Mouse (Mus musculus) liver, embryonic 15.5 days (tissue): Measurements from ENCODE around the gene Dnajc6. TPM values are rescaled to one million over a fixed set of nuclear protein-coding genes. Genes with fewer than 3 reads are reported as not detected.

Source experiments
- ATAC-seq: fragments of 200-750 bp; cut with Nextera tagmentation; 2 replicates; pipeline ENCODE4 v1.8.0; 2017; ENCODE audit warnings: moderate number of reproducible peaks, mild to moderate bottlenecking, moderate library complexity; ENCODE audit not compliant: insufficient read depth
- H3K27ac ChIP-seq: fragments of 300-500 bp; sonication (generic); replicated peaks from 2 replicates; pipeline ENCODE4 v1.5.1; 2015; ENCODE audit warnings: mild to moderate bottlenecking, inconsistent platforms
- H3K27me3 ChIP-seq: fragments of 300-500 bp; sonication (generic); 2 replicates; pipeline ENCODE4 v1.6.1; 2015; ENCODE audit warnings: mild to moderate bottlenecking, inconsistent platforms
- H3K36me3 ChIP-seq: fragments of 300-500 bp; sonication (generic); replicated peaks from 2 replicates; pipeline ENCODE4 v1.6.1; 2015; ENCODE audit warnings: moderate library complexity, mild to moderate bottlenecking, inconsistent platforms
- H3K4me1 ChIP-seq: fragments of 300-500 bp; sonication (generic); replicated peaks from 2 replicates; pipeline ENCODE4 v1.6.1; 2015; ENCODE audit warnings: inconsistent platforms
- H3K4me2 ChIP-seq: fragments of 300-500 bp; sonication (generic); 2 replicates; pipeline ENCODE4 v1.6.1; 2015; ENCODE audit warnings: moderate library complexity, mild to moderate bottlenecking, inconsistent platforms
- H3K4me3 ChIP-seq: fragments of 300-500 bp; sonication (generic); replicated peaks from 2 replicates; pipeline ENCODE4 v1.5.1; 2015; ENCODE audit warnings: mild to moderate bottlenecking, inconsistent platforms
- H3K9ac ChIP-seq: fragments of 300-500 bp; sonication (generic); 2 replicates; pipeline ENCODE4 v1.6.1; 2015; ENCODE audit warnings: moderate library complexity, mild to moderate bottlenecking, inconsistent platforms
- H3K9me3 ChIP-seq: fragments of 300-500 bp; sonication (generic); replicated peaks from 2 replicates; pipeline ENCODE4 v1.6.1; 2016; ENCODE audit warnings: inconsistent platforms
- WGBS: fragments of 180-500 bp; shearing (Covaris S2); methylation state at CpG from one replicate; pipeline ENCODE4 v1.1.7; 2015; ENCODE audit warnings: mixed read lengths; ENCODE audit not compliant: insufficient replicate concordance; 5-methylcytosine and 5-hydroxymethylcytosine counted together
- polyA plus RNA-seq: library from polyadenylated mRNA; unstranded; fragments of >200 nt; fragmentation: Nextera tagmentation; extraction: Ambion mirVana; gene quantifications from 2 replicates; pipeline ENCODE4 v1.2.1, GENCODE M21; 2015

Gene Dnajc6
- polyA plus RNA-seq, 1 experiment from 2014 or later: 0.15 TPM

- H3K9ac ChIP-seq: no peak overlapping the region
- no peak overlapping the region for H3K4me2 ChIP-seq
- no peak for ATAC-seq
- no peak overlapping the region for H3K4me3 ChIP-seq
- no peaks in the 10 kb centered on the region for H3K27me3 ChIP-seq
- 66% methylated on average over 4 of the region's 4 CpGs for WGBS
- no peaks in the 10 kb centered on the region for H3K4me1 ChIP-seq
- H3K9me3 ChIP-seq: no peaks in the 10 kb centered on the region
- H3K36me3 ChIP-seq: no peaks in the 10 kb centered on the region
- no peak overlapping the region for H3K27ac ChIP-seq
Observed at GRCm38 (mm10) chr4:101689241-101689640, 192.8 kb downstream of the Dnajc6 start.

- H3K27ac ChIP-seq: no peak overlapping the region
- no peaks in the 10 kb centered on the region for H3K27me3 ChIP-seq
- H3K4me1 ChIP-seq: no peaks in the 10 kb centered on the region
- H3K9ac ChIP-seq: no peak overlapping the region
- H3K4me2 ChIP-seq: no peak overlapping the region
- no peaks in the 10 kb centered on the region for H3K36me3 ChIP-seq
- 52% methylated on average over 5 of the region's 5 CpGs for WGBS
- H3K9me3 ChIP-seq: no peaks in the 10 kb centered on the region
- no peak for ATAC-seq
- H3K4me3 ChIP-seq: no peak overlapping the region
Observed at GRCm38 (mm10) chr4:101689645-101690044, 193.2 kb downstream of the Dnajc6 start.

Other genes with a start within 250 kb of the Dnajc6 start
- gene Jak1, start 231.4 kb upstream of the Dnajc6 start, polyA plus RNA-seq: 42.4 and 44.7 TPM in 2 replicates
- gene Ak4, start 77.4 kb upstream of the Dnajc6 start, polyA plus RNA-seq: 14.9 and 17.8 TPM in 2 replicates
- 47.5 and 47.9 TPM in 2 replicates for gene Leprot, start 151.1 kb downstream of the Dnajc6 start, polyA plus RNA-seq
- gene Lepr, start 220.8 kb downstream of the Dnajc6 start, polyA plus RNA-seq: 0.74 and 0.76 TPM in 2 replicates